Mouse (Mus musculus) small intestine, adult 2 months (tissue): ENCODE measurements around the gene Spata1.

Source experiments
- CTCF ChIP-seq: fragments of 200-500 bp; IDR thresholded peaks from 2 replicates; pipeline ENCODE4 v1.5.1; 2012; ENCODE audit warnings: low read depth, mild to moderate bottlenecking, control low read depth, inconsistent platforms, low read length, moderate library complexity, mixed read lengths; ENCODE audit not compliant: insufficient replicate concordance, insufficient read length; ENCODE audit errors: extremely low read depth
- POLR2A ChIP-seq: fragments of 200-500 bp; IDR thresholded peaks from 2 replicates; pipeline ENCODE4 v1.6.1; 2012; ENCODE audit warnings: low read depth, mild to moderate bottlenecking, control low read depth, inconsistent platforms, low read length, moderate library complexity

DNA sequence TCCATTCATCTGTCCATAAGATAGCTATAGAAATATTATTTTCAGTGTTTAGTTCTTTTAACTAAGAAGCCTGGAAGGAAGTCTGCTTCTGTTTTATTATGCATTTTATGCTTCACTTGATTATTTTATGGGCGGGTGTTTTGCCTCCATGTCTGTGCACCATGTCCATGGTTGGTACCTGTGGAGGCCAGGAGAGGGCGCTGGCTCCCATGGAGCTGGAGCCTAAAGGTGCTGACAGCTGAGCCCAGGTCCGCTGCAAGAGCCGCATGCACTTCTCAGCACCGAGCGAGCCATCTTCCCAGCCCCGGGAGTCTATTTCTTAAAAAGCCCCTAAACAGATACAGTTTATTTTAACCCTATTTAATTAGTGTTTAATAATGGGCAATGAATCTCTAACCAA, 75.8 kb downstream of the Spata1 start:
- TF ChIP-seq CTCF (peak; percentile 43; the same call in 1 of the 2 replicates), POLR2A (no peak)
